Mouse (Mus musculus) retina, adult 2 months (tissue): ENCODE data around the gene Tbc1d17.

Source experiments
- DNase-seq: peaks from one replicate; pipeline ENCODE4 v3.0.0-alpha.2; 2012; ENCODE audit warnings: low read depth, low spot score

Gene Tbc1d17

GRCm38 (mm10) chr7:44790066-44790465 is 58.8 kb downstream of the Tbc1d17 start:
- no peak for DNase-seq

GRCm38 (mm10) chr7:44789531-44789930 is 59.3 kb downstream of the Tbc1d17 start:
- DNase-seq, result no peak
